ENCODE assay signal across 8 mouse cellular contexts in genomic region chr8:106198741-106199140, GRCm38 (mm10). TPM values are rescaled to one million over a fixed set of nuclear protein-coding genes. Genes with fewer than 3 reads are reported as not detected.
DNase-seq lines count a peak whose midpoint lies in the region; ATAC-seq and TF ChIP-seq lines count a peak whose summit lies in the region.

No protein-coding gene starts in this region.

- no peak overlapping the region for H3K9ac ChIP-seq in intestine, embryonic 16.5 days (ENCODE audit: low read depth, low read length)

- no peaks in the 10 kb centered on the region for H3K9me3 ChIP-seq in intestine, embryonic 16.5 days (ENCODE audit: control insufficient read depth, low read length)

- WGBS in intestine, embryonic 16.5 days: 12% methylated on average over 1 of the region's 1 CpGs

- H3K27ac ChIP-seq in gastrocnemius, adult 2 months: no peak overlapping the region
- no peak overlapping the region for H3K27ac ChIP-seq in intestine, embryonic 16.5 days (ENCODE audit: low read length)

- DNase-seq in gastrocnemius, adult 2 months: peak; percentile 41
- no peak for DNase-seq in gastrocnemius, postnatal 10 days
- DNase-seq in spleen, postnatal 36 days (ENCODE audit: low spot score in 2 of 2): peak; percentile 38
- no peak for DNase-seq in spleen, postnatal 4 days (ENCODE audit: low spot score in 2 of 2)
- DNase-seq in c-Kit-positive CD71-positive TER-119-positive erythroid progenitor cells, embryonic 14.5 days (ENCODE audit: low spot score): peak; percentile 28
- peak; percentile 70 for DNase-seq in lung, postnatal 10 days
- peak; percentile 42 for DNase-seq in yolk sac, embryonic 10.5 days (ENCODE audit: low spot score)

- peak; percentile 52 for ATAC-seq in intestine, embryonic 16.5 days

- peak; percentile 79 for TF ChIP-seq CTCF in gastrocnemius, adult 2 months (IDR thresholded peaks at IDR 0.05)

- H3K4me2 ChIP-seq in intestine, embryonic 16.5 days (ENCODE audit: low read depth, low read length): no peak overlapping the region

- no peaks in the 10 kb centered on the region for H3K27me3 ChIP-seq in intestine, embryonic 16.5 days (replicated peaks; ENCODE audit: control insufficient read depth, insufficient read depth, low read length)

- no peak overlapping the region for H3K4me3 ChIP-seq in gastrocnemius, adult 2 months
- H3K4me3 ChIP-seq in intestine, embryonic 16.5 days (ENCODE audit: low read length): no peak overlapping the region

- H3K36me3 ChIP-seq in intestine, embryonic 16.5 days (ENCODE audit: control insufficient read depth, insufficient read depth, low read length): peaks cover 9% of the 10 kb centered on the region

- intact Hi-C loops in gastrocnemius, adult 2 months (cut with DNase I): loop anchor here (1.0 to 5.0 kb wide), 2 partner anchors 41 to 58 kb away; no protein-coding TSS in a partner anchor

- no peaks in the 10 kb centered on the region for H3K4me1 ChIP-seq in intestine, embryonic 16.5 days (ENCODE audit: control insufficient read depth, insufficient read depth, low read length)

RNA-seq across cellular contexts. Expression of gene Slc7a6os, which starts 12.0 kb away (rescaled TPM):
- total RNA-seq in gastrocnemius, adult 2 months (2021): 1 to 10 TPM; 9.0 to 9.6 TPM
- 10 to 100 TPM; 11.7 to 13.3 TPM for total RNA-seq in gastrocnemius, postnatal 10 days (2021)
- polyA plus RNA-seq in intestine, embryonic 16.5 days (2015; fragmentation: Nextera tagmentation; extraction: Ambion mirVana): 26.9 and 29.3 TPM in 2 replicates

RNA-seq across cellular contexts. Expression of gene Prmt7, which starts 12.0 kb away (rescaled TPM):
- 10 to 100 TPM; 27.5 to 29.8 TPM for total RNA-seq in gastrocnemius, adult 2 months (2021)
- total RNA-seq in gastrocnemius, postnatal 10 days (2021): 10 to 100 TPM; 23.8 to 25.5 TPM
- 45.6 and 50.3 TPM in 2 replicates for polyA plus RNA-seq in intestine, embryonic 16.5 days (2015; fragmentation: Nextera tagmentation; extraction: Ambion mirVana)

RNA-seq across cellular contexts. Expression of gene Slc7a6, which starts 30.1 kb away (rescaled TPM):
- total RNA-seq in gastrocnemius, adult 2 months (2021): 10 to 100 TPM; 10.5 to 11.5 TPM
- total RNA-seq in gastrocnemius, postnatal 10 days (2021): 10 to 100 TPM in 1 of 2 experiments, 1 to 10 TPM in 1; 5.8 to 11.0 TPM
- polyA plus RNA-seq in intestine, embryonic 16.5 days (2015; fragmentation: Nextera tagmentation; extraction: Ambion mirVana): 24.5 and 24.6 TPM in 2 replicates

RNA-seq across cellular contexts. Expression of gene Pla2g15, which starts 48.5 kb away (rescaled TPM):
- 1 to 10 TPM; 3.5 TPM for total RNA-seq in gastrocnemius, adult 2 months (2021)
- total RNA-seq in gastrocnemius, postnatal 10 days (2021): 1 to 10 TPM; 4.7 to 6.6 TPM
- polyA plus RNA-seq in intestine, embryonic 16.5 days (2015; fragmentation: Nextera tagmentation; extraction: Ambion mirVana): 10.1 and 10.7 TPM in 2 replicates

Comparison
In these comparisons a context has a peak if more than half of its experiments do, and no peak if none do; other contexts are left out.
1. DNase-seq: peak in gastrocnemius, adult 2 months (single experiment), spleen, postnatal 36 days (2 of 2), c-Kit-positive CD71-positive TER-119-positive erythroid progenitor cells, embryonic 14.5 days (single experiment), lung, postnatal 10 days (single experiment) and yolk sac, embryonic 10.5 days (single experiment); none in gastrocnemius, postnatal 10 days (single experiment) and spleen, postnatal 4 days (0 of 2).